Mouse (Mus musculus): ENCODE data around the gene Hip1r.

Gene Hip1r

GRCm38 (mm10) chr5:123973299-123974178, at the start of gene Hip1r:
Gene Hip1r, plus strand, starts transcription at chr5:123973628.
- peak; percentile 74 to 85 for DNase-seq

DNA sequence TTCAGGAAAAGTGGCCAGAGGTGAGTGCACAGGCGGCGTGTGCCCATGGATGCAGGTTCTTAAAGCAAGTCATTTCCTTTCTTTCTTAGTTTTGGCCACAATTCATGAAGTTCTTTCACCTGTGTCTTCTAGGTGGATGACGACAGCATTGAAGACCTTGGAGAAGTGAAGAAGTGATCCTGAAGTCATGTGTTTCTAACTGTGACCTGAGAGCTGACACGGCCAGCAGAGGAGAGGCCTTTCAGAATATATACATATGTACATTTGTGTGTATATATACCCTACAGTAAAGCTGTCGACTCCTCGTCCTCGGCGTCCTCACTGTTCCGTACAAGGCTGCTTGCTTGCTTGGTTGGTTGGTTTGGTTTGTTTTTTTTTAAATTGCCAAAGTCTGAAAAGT, 46.3 kb upstream of the Hip1r start, which contains the start of gene Gm43518:
Gm43518 (plus strand) TSS at position 301 of the 400 bp plus-strand sequence.
- no peak for DNase-seq

- DNase-seq, result peak; percentile 92 to 95
Observed at GRCm38 (mm10) chr5:123930508-123930989, 42.9 kb upstream of the Hip1r start, which contains the start of gene Ccdc62. Gene Ccdc62, plus strand, starts transcription at chr5:123930679.

DNA sequence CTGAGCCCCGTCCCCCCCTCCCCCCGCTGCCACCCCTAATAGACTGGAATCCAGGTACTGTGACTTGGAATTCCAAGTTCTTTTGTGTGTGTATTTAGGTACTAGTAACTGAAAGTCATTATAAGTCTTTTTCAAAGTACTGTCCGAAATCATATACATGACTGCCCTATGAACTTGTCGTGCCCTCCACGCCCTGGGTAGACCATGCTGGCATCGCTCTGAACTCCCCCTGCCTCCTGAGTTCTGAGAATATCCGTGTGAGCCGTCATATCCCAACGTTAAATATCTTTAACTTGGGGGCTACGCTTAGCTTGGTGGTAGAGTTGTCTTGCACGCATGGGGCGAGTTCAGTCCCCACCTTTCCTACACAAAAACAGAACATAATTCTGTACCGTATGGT, 42.3 kb upstream of the Hip1r start:
- DNase-seq, result no peak

DNA sequence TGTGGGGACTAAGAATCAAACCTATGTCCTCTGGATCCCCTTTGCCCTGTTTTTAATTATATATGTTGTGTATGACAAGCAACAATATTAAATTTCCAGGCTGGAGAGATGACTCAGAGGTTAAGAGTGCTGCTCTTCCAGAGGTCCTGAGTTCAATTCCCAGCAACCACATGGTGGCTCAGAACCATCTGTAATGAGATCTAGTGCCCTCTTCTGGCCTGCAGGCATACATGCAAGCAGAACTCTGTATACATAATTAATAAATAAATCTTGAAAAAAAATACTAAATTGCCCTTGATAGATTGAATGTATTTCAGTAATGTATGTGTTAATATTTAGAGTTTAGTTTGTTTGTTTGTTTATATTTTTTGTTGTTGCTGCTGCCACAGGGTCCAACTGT, 40.5 kb upstream of the Hip1r start:
- no peak for DNase-seq

GRCm38 (mm10) chr5:123933556-123933955, 39.9 kb upstream of the Hip1r start:
- DNase-seq, result no peak

GRCm38 (mm10) chr5:123933957-123934591, 39.4 kb upstream of the Hip1r start:
- DNase-seq, result no peak

DNA sequence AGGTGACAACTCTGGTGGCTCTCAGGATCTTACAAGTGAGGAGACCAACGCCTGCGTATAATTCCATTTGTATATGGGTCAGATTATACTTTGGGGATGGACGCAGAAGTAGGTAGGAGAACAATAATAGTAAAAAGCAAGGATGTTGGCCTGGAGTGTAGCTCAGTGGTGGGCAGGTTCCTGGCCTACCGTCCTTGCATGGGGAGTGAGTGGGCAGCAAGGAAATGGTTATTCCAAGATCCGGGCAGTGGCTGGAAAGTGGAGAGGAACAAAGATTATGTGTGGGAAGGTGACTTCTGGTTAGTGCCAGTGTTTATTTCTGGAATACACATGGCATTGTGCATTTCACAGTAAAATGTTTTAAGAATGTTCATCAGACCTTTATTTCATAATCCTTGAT, 37.5 kb upstream of the Hip1r start:
- no peak for DNase-seq

DNA sequence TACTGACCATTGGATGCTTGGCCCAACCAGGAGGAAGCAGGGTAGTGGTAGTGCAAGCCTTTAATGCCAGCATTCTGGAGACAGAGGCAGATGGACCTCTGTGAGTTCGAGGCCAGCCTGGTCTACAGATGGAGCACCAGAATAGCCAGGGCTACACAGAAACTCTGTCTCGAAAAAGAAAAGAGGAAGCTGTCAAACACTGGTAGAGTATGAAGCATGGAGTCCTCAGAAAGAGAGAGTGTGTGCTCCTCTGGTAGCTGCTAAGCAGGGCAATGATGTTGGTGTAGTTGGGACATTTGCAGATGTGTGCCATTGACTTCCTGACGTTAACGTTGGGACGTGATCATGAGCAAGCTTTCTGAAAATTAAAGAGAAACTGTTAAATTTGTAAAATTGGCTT, 34.9 kb upstream of the Hip1r start:
- DNase-seq, result no peak

DNA sequence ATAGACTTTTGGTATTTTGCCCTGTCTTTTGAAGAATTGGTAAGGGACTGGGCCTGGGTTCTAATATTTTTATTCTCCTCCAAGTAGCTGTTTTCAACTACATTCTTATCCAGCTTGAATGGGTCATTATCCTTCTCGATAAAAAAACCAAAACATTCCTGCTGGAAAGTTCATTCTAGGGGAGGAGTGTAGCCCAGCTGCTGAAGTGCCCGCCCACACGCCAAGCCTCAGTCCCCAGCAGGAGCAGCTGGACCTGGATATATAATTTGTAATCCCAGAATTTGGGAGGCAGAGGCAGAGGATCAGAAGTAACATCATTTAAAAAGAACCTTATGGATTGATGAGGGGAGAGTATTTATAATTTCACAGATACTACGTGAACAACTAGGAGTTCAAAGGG, 26.9 kb upstream of the Hip1r start:
- no peak for DNase-seq

DNA sequence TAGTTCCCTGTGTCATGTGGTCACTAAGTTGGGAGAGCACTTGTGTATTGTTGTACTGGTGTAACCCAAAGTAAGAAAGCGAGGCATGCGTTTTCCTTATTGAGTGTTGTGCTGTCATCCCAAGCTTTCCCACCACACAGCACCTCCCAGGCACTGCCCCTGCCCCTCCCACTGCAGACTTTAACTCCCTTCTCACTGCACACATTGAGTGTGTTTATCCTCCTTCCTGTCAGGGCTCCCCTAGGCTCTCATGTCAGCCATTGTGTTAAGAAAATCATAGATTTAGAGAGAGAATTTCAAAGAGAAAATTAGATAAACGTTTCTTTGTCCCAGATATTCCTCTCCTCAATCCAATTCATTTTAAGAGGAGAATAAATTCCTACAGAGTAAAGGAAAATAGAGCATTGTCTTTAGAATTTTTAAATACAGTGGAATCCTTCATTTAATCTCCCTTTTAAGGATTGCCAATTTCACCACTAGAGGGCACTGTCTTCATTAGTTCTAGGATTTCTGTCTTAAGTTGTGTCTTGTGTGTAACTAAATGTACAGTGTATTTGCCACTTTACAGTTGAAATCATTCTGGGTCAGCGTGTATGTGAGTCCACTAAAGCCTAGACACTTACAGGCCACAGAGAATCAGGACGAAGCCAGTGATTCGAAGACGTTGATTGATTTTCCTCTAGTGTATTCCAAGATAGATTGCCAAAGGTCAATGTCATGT, 26.2 kb upstream of the Hip1r start:
- DNase-seq, result peak in 1 of 2 experiments; percentile 25

- DNase-seq, result no peak
Observed at GRCm38 (mm10) chr5:123952365-123953045, 20.9 kb upstream of the Hip1r start.

DNA sequence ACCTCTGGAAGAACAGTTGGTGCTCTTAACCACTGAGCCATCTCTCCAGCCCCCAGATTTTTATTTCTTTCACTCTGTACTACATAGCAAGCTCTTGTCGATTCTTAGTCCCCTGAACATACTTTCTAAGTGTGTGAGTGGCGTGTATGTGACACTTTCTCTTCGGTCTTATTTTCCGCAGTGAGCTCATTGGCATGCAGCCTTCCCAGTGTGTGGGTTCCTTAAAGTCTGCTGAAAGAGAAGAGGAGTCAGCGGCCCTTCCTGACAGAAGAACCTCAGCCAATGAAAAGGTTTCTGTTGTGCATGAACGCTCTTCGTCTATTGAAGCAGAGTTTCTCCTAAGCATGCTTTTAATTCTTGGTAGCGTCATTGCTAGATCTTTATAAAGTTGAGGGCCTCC, 16.2 kb upstream of the Hip1r start:
- DNase-seq, result no peak

DNA sequence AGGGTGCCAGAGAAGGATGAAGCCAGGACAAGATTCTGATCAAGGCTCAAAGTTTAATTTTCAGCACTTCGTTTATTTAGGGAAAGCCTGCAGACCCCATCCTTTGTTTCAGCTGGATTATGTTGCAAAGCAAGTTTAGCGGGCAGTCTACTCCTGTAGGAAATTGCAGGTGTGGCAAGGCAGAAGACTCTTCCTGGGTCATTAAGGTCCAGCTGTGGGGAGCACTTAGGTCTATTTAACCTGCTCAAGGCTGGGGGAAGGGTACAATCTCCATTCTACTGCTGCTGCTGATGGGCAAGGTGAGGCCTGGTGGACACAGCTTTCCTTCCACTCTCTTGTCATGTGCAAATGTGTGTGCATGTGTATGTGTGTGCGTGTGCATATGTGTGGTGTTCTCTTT, 14.4 kb upstream of the Hip1r start:
- DNase-seq, result no peak

- no peak for DNase-seq
Observed at GRCm38 (mm10) chr5:123960129-123960528, 13.3 kb upstream of the Hip1r start.

GRCm38 (mm10) chr5:123961046-123961445, 12.4 kb upstream of the Hip1r start:
- no peak for DNase-seq

- no peak for DNase-seq
Observed at GRCm38 (mm10) chr5:123964208-123964607, 9.2 kb upstream of the Hip1r start.

DNA sequence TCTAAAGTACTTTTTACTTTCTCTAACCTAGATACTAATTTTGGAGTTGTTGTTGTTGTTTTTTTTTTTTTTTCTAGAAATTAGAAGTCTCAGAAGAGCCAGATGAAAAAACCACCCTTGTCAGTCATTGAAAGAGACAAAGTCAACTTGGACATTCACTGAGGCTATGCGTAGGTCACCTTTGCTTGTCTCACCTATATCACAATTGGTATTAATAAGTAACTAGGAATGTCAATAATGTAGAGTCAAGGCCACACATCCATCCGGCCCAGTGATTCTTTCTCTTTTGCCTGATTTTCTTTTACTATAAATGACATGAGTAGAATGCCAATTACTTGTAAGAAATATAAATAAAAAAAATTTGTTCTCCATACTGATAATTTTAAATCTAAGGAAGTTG, 6.7 kb upstream of the Hip1r start:
- no peak for DNase-seq

GRCm38 (mm10) chr5:123968468-123968867, 5.0 kb upstream of the Hip1r start:
- no peak for DNase-seq

DNA sequence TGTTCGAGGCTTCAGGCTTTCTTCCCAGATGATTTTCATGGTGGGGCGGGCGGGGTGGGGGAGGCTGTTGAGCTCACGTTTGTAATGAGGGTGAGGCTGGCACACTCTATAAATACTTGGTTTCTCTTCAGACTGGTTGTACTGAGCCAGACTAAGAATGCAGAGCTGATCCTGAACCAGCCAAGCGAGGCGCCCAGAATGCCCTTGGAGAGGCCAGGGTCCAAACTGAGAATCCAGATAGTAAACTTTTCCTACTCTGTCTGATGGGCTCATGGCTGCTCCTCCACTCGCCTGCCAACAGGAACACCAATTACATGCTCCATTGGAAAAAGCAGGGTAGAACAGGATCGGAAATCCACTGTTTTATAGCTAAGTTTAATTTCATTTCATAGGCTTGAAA, 4.2 kb upstream of the Hip1r start:
- no peak for DNase-seq

- DNase-seq, result no peak
Observed at GRCm38 (mm10) chr5:123970576-123970975, 2.9 kb upstream of the Hip1r start.

DNA sequence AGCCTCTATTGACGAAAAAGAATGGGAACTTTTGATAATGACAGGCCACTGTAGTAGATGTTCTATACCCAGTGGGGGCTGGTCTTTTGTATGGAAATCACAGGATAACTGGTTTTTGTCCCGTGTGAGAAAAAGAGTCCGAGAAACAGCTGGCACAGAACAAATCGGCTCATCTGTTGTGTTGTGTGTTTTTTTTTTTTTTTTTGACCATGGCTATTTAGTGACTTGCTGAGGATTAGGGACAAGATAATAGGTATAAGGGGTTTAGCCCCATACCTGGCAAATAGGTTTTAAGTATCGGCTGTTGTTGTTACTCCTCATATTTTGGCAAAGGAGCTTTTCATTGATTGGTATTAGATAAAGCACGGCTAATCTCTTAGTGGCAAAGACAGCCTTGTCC, 975 bp upstream of the Hip1r start:
- DNase-seq, result no peak

DNA sequence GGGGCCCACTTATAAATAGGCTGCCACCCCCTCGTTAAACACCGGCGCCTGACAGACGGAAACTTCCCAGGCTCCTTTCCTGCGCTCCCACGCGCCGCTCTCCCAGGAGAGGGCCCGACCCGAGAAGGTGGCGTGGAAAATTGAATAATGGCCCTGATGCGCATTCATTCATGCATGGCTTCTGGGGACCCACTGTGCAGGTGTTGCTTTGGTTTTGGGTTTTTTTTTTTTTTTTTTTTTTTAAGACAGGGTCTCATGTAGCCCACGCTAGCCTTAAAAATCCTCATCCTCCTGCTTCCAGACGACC, 704 bp downstream of the Hip1r start:
- DNase-seq, result peak in 1 of 2 experiments; percentile 35

Data from cerebellum, postnatal 36 days (tissue).